Mouse (Mus musculus) CD8-positive naive resting alpha-beta T cell, adult 2 months (primary cell): ENCODE measurements around the gene Atxn3.
A peak's percentile ranks its signal among the peaks of the same experiment; 100 is the strongest.

Experiments used
- DNase-seq, 2 experiments: peaks; one replicate each; pipeline ENCODE4 v3.0.0; 2022; ENCODE audit warnings: low read depth in 2 of 2, low spot score in 2 of 2

Gene Atxn3

DNA sequence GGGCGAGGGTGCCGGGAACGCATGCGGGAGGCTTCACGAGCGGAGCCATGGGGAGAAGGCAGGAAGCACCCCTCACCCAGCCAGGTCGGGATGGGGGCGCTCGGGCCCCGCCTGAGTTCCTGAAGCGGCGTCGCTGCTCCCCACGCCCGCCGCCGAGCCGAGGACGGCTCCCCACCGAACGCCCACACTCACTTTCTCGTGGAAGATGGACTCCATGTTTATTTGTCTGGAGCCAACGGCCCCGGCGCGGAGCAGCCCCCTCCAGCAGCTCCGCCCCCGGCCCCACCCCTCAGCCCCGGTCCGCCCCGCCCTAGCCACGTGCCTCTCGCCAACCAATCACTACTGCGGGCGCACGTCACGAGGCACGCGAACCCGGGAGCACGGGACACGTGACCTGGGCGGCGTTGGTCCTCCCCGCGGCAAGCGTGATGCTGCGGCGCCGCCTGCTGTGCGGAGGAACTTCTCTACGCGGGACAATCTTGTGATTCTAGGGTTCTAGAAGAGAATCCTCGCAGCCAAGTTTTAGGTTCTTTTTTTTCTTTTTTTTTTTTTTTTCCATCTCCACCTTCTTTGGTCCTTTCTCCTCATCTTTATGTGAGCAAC, at the start of gene Atxn3:
Gene Atxn3 (minus strand): TSS at position 305 of the 603 bp plus-strand sequence.
- peak; percentile 93 to 94 for DNase-seq

DNA sequence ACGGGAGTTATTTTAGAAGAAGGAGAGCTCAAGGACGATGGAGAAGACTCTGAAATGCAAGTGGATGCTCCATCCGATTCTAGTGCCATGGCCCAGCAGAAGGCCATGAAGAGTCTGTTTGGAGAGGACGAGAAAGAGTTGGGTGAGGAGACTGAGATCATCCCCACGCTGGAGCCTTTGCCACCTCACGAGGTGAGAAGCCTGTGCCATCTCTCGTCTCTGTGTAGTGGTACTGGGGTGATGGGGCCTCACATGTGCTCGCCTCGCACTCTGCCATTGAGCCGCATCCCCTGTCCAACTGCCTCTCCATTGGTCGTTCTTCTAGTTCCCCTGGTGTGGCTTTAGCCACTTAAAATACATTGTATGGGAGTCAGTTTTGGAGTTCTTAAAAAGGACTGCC, 42.7 kb upstream of the Atxn3 start:
- no peak for DNase-seq

DNA sequence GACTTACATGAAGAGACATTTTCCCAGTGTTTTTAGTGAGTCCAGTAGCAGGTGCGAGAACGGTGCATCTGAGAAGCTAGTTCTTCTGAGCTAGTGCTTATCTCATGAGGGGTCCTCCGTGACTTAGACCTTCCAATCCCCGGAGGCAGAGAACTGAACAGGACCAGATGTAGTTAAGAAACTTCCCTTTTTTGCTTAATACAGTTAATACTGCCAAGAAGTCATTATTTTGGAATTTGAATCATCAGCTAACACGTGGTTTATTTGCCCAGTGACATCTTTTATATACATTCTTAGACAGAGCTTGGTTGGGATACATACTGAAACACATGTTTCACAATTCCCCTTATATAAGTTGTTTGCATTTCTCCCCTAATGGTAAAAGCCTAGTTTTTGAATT, 40.9 kb upstream of the Atxn3 start:
- DNase-seq: no peak

DNA sequence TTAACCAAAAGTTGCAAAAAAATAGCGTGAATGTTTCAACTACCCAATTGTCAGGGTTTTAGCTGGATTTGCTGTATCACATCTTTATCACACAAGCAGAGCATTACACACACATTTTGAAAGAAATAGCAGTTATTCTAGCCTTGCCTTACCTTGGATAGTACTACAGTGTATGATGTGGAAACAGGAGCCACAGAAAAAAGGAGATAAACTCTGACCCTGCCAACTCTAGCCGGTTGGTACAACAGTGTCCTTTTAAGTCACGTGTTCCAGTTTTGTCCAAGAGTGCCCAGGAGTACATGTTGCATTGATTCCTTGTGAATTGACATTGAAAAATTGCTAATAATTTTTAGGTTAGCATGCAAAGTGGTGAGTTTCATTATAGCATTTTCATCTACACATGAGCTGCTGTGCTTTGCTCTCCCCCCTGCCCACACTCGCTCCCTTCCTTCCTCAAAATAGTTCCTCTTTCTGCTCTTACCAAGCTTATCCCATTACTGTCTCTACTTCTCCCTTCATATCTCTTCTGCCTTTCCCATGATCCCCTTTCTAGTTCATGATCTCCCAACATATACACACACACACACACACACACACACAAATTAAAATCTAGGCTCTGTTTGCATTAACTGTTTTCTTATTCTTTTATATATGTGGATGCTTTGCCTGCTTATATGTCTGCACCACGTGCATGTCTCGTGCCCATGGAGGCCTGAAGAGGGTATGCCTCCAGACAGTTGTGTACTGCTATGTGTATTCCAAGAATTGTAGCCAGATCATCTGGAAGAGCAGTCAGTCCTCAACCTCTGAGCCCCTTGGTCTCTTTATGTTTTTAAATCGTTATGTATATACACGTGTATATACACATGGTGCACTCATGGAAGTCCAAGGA, 36.8 kb upstream of the Atxn3 start:
- DNase-seq: no peak

DNA sequence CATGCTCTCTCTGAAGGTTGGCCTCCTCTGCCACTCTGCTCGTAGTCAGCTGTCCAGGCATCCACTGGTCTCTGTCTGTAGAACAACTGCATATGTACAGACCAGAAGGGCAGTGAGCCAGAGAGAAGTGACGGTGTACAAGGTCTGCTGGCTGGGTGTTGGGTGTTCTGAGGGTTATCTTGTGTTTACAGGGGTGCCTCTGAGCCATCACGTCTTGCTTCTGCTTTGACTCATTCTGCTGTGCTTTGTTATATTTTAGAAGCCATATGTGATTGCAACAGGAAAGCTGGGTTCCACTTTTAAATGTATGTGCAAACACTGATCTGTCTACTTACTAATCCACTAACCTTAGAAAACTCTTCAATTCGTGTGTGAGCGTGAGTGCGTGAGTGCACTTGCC, 29.6 kb upstream of the Atxn3 start:
- DNase-seq: no peak

DNA sequence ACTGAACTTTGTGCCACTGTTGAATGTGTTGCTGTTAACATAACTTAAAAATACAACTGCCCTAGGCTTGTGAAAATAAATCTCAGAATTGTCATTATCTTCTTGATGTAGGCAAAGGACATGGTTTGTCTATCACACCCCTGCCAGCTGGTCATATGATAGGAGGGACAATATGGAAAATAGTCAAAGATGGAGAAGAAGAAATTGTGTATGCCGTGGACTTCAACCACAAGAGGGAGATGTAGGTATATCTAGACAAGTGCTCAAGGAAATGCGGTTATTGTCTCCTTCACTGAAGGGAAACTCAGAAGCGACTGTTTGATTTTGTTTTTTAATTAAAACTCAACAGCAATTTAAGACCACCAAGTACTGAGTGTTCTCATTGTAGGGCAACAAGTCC, 27.1 kb upstream of the Atxn3 start:
- no peak for DNase-seq

DNA sequence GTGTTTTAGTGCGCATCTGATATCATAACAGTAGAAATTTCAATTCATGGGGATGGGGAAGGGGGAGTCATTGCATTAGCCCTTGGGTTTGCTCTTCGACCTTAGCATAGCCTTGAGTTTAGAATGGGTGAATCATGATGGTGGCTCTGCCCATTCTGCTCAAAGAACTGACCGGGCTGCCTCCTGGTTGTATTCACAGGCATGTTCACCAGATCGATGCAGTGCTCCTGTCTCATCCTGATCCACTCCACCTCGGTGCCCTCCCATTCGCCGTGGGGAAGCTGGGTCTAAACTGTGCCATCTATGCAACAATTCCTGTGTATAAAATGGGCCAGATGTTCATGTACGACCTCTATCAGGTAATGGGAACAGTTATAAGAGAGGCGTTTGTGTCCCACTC, 24.9 kb upstream of the Atxn3 start:
- no peak for DNase-seq

DNA sequence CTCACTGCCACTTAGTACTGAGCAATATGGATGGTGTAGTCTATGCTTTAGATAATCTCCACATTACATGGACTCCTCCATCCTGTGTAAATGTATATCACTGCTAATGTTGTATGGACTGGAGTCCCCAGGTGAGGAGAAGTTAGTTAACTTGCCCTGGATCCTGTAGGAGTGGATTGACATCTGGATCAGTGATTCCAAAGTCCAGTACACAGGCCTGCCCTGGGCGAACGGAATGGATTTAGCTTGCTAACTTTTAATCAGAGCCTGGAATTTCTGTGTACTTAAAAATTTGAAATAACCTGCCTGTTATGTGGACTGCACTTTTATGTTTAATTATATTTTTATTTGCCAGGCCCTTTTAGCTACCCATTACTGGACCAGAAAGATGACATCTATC, 23.5 kb upstream of the Atxn3 start:
- no peak for DNase-seq

DNA sequence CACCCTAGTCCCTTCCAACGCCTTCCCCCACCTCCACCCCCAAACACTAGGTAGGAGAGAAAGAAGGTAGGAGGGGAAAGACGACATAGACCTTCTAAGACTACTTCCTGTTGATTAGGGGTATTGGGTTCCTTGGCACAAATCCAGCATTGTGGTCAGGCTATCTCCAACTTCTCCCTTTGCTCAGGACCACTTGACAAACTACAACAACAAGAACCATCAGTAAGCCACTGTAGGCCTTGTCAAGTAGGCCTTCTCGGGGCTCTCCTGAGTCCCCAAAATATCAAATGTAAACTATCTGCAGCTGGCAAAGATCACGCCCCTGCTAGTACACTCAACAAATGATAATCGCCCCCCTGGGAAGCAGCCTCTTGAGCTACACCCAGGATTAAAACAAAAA, 22.2 kb upstream of the Atxn3 start:
- DNase-seq: peak in 1 of 2 experiments; percentile 11

DNA sequence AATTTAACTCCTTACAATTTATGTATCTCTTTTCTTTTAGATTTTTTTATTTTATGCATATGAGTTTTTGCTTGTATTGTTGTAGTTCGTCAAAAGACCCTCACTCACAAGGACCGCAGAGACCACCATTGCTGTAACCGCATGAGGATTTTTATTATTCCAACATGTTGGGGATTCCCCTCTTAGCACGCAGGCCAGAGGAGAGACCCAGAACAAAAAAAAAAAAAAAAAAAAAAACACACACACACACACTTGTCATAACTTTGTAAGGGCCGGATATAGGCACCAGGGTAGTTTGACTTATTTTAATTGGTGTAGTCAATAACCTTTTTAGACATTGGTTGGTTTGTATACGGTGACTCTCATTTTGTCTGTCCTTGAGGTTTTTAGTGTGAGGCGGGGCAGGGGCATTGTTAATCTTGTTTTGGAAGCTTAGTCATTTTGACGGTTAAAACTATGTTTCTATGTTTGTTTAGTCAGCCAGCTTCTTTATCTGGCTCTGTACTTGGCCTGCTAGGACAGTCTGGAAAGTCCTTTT, 21.2 kb upstream of the Atxn3 start:
- DNase-seq: no peak

DNA sequence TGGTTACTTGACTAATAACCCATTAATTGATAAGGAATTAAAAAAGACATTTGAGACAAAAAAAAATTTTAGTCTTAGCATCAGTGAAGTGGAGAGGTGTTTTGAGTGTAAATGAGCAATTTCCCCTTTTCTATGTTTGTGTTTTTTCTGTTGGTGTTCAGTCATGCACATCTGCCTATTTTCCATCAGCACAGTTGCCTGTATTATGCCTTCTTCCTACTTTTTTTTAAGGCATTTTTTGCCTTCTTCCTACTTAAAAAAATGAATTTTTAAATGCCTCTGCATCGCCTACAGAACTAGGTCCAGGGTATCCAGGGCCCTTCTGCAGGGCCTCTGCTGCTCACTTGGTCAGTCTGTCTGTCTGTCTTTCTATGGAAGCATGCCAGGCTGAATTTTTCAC, 20.5 kb upstream of the Atxn3 start:
- DNase-seq: no peak

DNA sequence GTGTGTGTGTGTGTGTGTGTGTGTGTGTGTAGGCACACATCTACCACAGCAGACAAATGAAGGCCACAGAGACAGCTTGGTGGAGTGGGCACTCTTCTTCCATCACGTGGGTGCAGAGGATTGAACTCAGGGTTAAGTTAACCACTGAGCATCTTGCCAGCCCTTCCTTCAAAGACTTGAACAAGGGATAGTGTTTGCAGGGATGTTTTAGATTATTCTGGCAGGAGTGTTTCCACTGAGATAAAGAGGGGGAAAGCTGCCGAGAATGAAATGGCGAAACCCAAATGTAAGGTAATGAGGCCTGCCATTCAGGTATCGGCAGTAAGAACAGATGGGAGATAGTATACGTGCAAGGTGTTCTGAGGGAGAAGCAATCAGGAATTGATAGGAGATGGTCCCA, 20.1 kb upstream of the Atxn3 start:
- DNase-seq: no peak

DNA sequence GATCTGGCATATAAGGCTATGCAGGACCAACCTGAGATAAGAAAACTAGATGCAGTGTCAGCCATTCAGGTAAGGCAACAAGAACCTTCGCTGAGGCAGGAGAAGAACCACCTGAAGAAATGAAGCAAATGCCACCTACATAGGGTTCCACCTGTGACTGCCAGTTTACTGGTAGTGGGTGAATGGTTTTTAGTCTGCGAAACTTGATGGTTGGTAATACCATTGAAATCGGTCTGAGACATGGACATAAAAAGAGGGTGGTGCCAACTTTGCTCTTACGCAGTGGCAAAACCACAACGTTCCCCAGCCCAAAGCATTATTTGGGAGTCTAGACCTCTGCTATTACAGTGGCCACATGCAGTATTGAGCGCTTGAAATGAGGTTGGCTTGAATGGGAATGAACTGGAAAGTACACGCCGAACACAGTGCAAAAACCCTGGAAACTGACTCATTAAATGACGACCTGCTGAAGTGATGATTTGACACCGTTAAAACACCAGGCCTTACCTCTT, 19.4 kb upstream of the Atxn3 start:
- DNase-seq: no peak

DNA sequence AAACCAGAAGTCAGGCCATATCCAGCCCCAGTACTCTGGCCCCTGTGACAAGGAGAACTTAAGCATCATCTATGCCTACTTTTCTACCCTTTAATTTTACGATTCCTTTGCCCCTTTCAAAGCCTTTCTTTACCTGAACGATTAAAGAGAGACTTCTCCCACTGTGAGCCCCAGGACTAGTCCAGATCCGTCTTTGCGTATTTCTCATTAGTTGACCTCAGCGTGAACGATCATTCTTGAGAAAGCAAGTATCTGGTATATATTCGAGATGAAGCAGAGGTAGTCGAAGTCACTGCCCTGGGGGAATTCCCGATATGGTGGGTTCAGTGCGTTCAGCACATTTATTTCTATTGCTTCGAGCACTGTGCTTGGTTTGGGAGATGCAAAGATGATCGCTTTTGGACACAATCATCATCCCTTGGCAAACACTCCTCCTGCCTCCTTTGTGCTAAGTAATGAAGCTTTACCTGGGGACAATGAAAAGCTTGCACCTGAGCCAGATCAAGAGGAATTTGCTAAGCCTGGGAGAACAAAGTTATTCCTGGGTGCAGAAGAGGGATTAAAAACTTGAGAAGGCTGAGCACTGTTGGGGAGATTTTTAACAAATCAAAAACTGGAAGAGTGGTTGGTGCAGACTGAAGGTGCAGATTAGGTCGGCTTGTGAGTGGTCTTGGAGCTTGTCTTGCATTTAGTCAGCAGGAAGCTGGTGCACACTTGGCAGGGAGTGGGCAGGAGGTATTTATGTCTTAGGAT, 18.8 kb upstream of the Atxn3 start:
- no peak for DNase-seq

DNA sequence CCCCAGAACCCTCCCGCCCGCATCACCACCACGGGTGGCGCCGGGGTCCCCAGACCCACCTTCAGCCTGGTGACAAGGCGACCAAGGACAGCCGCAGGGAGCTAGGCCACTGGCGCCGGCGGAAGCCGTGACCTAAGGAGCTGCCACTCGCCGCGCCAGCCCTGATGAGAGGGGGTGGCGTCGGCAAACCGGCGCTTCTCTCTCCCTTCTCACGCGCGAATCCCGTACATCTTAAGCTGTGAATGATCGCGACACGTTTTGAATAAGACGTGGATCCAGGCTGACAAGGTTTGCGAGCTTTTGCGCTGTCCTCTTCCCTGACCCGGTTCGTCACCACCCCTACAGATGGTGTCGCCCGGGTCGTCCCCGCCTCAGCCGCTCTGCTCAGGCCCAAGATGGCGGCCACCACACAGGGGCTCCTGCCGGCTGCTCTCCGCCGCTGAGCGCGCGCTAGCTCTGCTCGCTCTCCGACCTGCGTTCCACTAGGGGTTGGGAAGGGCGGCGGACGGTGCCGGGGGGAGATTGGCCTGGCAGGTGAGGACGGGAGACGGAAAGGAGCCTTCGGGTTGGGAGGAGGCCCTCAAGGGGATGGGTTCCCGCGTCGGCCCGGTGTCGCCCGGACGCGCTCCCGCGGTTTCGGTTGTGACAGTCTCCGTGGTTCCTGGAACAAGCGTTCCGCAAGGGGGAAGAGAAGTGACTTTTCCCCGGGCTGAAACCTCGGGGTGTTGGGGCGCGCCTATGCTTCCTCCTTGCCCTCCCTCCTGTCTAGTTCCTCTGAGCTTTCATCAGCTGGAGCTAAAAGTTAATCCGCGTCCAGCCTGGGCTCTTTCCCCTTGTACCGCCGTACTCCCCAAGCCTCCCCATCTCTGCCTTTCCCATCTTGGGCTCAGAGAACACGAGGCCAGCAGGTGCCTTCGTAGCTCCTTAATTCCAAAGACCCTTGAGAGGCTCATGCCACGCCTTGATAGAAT, 17.8 kb upstream of the Atxn3 start, which contains the start of gene Cpsf2:
Gene Cpsf2 (plus strand): TSS at position 388 of the 971 bp plus-strand sequence.
- peak; percentile 81 to 83 for DNase-seq

DNA sequence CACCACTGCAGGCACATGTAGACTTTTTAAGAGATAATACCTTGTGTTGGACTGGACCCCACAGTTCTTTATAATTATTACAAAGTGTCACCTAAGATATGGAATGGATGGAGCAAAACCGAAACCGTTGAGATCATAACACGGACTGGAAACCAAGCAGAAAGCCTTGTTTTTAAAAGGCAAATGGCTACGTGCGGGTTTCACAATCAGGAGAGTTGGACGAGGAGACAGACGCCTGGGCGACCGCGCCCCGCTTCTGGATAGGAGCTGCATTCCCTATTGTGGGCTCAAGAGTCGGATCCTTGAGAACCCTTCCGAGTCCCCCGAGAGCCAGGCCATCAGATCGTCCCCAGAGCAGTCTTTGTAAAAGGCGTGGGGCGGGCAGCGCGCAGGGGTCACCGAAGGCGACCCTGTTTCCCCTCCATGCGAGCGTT, 17.1 kb upstream of the Atxn3 start:
- no peak for DNase-seq

DNA sequence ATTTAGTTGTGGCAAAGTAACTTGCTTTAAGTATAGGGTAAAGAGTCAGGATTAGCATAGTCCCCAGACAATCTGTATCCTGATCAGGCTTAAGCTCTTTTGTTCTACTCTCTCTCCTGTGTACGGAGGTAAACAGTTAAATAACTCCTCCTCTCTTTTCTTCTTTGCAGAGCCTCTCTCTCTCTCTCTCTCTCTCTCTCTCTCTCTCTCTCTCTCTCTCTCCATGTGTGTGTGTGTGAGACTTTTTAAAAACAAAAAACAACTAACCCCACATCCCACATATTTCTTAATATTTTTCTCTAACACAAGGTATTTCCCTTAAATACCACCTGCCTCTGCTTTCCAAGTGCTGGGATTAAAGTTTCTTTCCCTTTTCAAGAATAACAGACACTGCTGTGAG, 16.5 kb upstream of the Atxn3 start:
- DNase-seq: no peak

DNA sequence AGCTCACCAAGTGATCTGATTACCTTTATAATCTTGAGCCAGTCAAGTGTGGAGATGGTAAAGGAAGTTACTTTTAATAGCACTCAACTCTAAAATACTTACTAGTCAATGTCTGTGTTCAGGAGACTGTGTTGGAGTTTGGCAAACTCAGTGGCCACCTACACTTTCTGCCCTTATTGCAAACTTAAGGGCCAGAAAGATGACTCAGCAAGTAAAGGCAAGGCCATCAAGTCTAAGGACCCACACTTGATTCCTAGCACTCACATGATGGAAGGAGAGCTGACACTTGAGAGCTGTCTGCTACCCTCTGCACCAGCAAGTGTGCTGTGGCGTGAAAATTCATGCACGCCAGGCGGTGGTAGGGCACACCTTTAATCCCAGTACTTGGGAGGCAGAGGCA, 14.2 kb upstream of the Atxn3 start:
- DNase-seq: no peak

DNA sequence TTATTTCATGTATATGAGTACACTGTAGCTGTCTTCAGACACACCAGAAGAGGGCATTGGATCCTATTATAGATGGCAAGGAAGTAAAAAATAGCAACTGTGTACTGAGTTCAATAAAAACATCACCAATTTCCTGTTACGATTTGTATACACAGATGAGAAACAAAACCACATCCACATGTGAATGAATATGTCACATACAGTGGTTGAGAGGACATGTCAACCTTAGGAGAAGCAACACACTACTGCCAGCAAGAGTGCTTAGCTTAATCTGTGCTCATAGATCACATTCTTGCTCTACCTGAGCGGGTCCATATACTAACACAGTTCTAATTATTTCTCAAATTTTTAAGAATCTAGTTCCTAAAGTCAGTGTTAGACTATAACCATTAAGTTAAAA, 13.3 kb upstream of the Atxn3 start:
- no peak for DNase-seq
